Mouse (Mus musculus) E14TG2a.4 (cell line): Measurements from ENCODE around the gene Tmem50b.

ENCODE experiments used
- CTCF ChIP-seq: conservative IDR thresholded peaks from 2 replicates; pipeline ENCODE4 v1.5.1; 2014; ENCODE audit warnings: low read length
- NANOG ChIP-seq: IDR thresholded peaks from 2 replicates; pipeline ENCODE4 v1.6.1; 2014; ENCODE audit warnings: borderline replicate concordance, low read length, mixed read lengths
- POU5F1 ChIP-seq: IDR thresholded peaks from 2 replicates; pipeline ENCODE4 v1.6.1; 2014; ENCODE audit warnings: low read length, borderline replicate concordance

GRCm38 (mm10) chr16:91596779-91597671, 575 bp downstream of the Tmem50b start:
- TF ChIP-seq CTCF (no peak), POU5F1 (no peak), NANOG (no peak)
